Mouse (Mus musculus) mouse embryonic stem cell (cell line): ENCODE measurements around the gene Gm8094.
"Not testable (repeated sequence)": the region's sequence is repeated elsewhere in the genome, so short reads cannot be mapped to it uniquely, and the experiment has no call there.

Experiments
- in situ Hi-C, 2 experiments: fragments of 300-500 bp; cut with MboI; formaldehyde crosslinking; loops; 1 replicate in 1 of 2; 3 replicates in 1 of 2; pipeline ENCODE4 v1.14.3; 2019 to 2020; ENCODE audit warnings: low sequenced_read_pairs in 2 of 2, low pct_unique_long_range_greater_than_20kb in 1 of 2, mixed read lengths in 1 of 2; ENCODE audit not compliant: unreplicated experiment in 1 of 2

The Gm8094 gene

DNA sequence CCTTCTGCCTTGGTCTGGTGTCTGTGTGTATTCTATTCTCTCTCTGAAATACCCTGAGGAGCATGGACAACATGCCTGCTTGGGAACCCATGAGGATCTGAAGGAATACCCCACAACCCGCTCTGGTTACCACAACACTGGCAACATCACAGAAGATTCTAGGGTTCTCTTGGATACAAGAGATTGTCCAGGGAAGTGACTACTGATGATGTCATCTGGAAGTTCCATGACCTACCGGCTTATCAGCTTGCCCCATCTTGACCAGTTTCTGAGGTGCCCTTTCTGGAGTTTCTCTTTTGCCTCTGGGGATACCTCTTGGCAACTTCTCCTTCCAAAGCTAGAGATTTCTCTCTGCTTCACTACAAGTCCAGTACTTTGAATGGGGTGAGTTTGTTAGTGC, at the start of gene Gm8094:
Gene Gm8094, minus strand, starts transcription at position 101 of the 400 bp plus-strand sequence.
- in situ Hi-C loops = not testable (repeated sequence)

DNA sequence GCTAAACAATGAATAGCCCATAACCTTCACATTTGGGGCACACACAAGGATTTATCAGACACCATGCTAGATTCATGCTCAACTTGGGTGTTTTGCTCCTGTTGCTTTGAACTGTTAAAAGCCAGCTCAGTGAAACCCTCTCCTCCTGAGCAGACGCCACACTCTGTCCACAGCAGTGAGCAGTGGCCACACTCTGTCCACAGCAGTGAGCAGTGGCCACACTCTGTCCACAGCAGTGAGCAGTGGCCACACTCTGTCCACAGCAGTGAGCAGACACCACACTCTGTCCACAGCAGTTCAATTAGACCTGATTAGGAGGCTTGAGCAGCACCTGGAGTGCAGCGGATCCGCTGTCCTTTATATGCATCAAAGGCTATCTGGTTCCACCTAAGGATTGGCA, 43.2 kb upstream of the Gm8094 start:
- in situ Hi-C loops = not testable (repeated sequence)

DNA sequence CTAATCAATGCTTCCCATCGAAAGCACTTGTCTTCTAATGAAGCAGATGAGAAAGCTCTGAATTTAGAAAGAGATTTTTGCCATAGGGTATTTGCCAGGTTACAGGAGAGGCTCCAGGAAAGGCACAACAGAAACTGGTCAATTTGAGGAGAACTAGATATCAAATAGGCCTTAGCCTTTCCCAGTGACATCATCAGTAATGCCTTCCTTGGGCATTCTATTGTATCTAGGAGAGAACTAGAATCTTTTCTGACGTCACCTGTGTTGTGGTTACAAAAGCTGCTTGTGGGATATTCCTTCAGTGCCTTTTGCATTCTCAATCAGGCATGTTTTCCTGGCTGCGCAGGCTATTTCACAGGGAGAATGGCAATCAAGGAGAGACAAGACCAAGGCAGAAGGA, 23.9 kb upstream of the Gm8094 start, which contains the start of gene Gm8104:
Gene Gm8104, plus strand, starts transcription at position 301 of the 400 bp plus-strand sequence.
- in situ Hi-C loops = not testable (repeated sequence)

DNA sequence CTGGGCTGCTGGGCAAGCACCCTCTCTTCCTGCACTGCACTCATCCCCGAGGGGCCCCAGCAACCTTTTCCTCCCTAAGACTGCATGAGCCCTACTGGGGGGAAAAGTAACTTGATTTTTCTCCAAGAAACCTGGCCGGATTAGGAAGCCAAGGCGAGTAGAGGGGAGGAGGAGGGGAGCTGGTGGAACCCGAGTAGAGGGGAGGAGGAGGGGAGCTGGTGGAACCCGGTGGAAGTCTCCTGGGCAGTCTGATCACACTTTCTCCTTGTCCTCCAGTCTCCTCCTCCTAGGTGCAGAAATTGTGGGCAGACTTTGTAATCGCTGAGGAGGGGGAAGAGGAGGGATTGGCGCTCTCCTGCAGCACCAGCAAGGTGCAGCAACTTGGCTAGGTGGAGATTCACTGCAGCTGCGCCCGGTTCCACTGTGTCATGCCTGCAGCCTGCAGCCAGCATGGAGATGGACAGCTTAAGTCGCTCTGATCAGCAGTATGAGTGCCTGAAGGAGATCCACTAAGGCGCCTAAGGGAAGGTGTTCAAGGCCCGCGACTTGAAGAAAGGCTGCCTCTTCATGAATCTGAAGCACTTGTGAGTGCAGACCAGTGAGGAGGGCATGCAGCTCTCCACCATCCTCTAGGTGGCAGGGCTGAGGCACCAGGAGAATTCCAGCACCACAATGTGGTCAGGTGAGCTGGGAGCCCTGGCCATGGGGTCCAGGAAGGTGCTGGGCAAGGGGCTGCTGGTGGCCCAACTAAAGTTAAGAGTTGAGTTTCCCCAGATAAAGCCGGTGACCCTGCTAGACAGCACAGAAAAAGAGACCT, 12.9 kb upstream of the Gm8094 start:
- in situ Hi-C loops = not testable (repeated sequence)

DNA sequence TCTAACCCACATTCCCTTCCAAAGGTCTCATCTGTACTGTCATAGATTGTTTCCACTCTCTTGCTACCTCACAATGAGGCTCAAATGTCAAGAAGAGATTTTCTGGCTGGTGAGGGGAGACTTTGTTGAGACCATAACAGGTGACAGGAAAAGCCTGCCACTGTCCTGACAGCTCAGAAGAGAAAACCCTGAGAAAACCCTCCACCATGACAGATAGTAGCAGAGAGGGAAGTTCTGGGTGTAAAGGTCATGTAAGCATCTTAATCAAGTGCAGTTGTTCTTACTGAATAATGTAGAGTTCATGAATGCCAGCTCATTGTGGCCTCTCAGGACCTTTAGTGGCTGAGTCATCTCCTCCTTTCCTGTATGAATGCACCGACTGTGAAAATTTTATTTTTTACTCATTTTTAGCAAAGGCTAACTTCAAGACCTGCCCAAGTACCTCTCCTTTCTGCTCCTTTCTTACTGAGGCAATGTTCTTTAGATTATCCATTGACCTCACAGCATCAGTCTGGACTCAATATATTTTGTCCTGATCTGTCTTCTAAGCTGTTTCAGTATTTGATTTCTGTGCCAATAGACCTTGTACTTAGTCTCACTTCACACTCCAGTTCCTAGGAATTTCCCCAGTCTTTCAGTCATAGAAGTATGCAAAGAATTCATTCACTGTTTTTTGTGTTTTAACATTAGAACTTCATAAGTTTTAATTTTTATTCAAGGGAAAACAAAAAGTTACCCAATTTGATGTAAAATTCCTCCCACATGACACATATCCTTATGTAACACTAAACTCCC, 8.7 kb upstream of the Gm8094 start:
- in situ Hi-C loops = not testable (repeated sequence)

DNA sequence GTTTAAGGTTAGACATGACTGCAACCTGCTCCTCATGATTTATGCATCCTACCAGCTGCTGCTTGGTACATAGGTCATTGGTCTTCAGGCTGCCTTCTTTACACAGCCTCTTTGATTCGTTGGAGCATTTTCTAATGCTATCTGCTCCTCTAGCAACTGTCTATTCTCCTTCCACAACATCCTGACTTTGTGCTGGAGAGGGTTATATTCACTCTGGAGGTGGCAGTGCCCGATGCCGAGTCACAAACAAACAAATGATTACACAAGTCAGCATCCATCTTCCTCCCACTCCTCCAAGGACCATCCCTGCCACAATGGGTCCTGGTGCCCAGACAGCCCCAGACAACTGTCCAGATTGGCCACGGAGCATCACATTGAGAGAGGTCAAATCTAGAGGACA, 16.3 kb downstream of the Gm8094 start:
- in situ Hi-C loops = not testable (repeated sequence)

DNA sequence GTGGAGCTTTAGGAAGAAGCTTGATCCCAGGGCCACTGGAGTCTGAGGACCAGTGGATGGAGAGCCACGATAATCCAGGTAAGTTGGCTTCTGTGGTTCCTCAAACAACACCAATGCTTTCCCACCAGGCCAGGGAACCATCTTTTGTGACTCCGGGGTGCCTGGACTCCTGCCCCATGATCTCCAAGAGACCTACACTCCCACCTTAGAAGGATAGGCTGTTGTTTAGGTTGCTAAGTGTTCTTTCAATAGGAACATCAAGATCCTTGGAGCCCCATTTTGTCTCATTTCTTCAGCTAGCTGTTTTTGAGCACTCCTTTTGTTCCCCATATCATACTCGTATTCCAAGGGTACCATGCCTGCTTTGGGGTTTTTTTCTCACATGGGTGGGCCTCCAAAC, 18.4 kb downstream of the Gm8094 start:
- in situ Hi-C loops = not testable (repeated sequence)
